Mouse (Mus musculus): ENCODE data around the gene Spon1. TPM values are rescaled to one million over a fixed set of nuclear protein-coding genes. Genes with fewer than 3 reads are reported as not detected.

Gene Spon1
- total and polyA plus RNA-seq, 3 experiments: 8.3 to 11.8 (median 11.5) TPM

DNA sequence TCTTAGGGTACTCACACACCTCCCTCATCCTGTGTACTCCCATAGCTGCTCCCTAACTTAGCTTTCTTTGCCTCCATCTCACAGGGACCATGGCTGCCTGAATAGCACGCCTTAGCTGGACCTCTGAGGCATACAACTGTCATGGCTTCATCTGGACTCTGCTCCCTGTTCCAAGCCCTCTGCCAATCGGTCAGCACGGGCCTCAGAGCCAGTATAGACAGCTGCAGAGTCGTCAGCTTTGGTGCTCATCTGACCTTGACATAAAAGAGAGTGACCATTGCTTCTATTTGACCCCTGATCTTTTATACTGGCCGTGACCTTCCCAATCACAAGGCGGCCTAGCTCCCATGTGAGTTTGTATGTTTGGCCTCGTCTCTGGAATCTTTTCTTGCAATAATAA, 308.3 kb downstream of the Spon1 start:
- Histone ChIP-seq H3K4me3 (no peak overlapping the region), H3K79me2 (replicated peaks; ENCODE audit: control insufficient read depth, insufficient read depth, low read length) (peaks cover 4% of the 10 kb centered on the region), H3K4me1 (ENCODE audit: control insufficient read depth, insufficient read depth, low read length) (peaks cover 4% of the 10 kb centered on the region), H3K36me3 (ENCODE audit: control insufficient read depth, insufficient read depth, low read length) (no peaks in the 10 kb centered on the region), H3K27me3 (ENCODE audit: control insufficient read depth, insufficient read depth, low read length) (no peaks in the 10 kb centered on the region), H3K9ac (ENCODE audit: low read depth, low read length) (no peak overlapping the region), H3K27ac (no peak overlapping the region)
- 68% methylated on average over 7 of the region's 7 CpGs for WGBS
- TF ChIP-seq POLR2A (IDR thresholded peaks at IDR 0.05; ENCODE audit: insufficient read depth, low read depth, low read length): no peak
- TF ChIP-seq CTCF (IDR thresholded peaks at IDR 0.05): no peak
- no peak for TF ChIP-seq EP300 (IDR thresholded peaks at IDR 0.05; ENCODE audit: insufficient read depth, low read depth, low read length)
- intact Hi-C loops (cut with DNase I): no loop called here
- no peak for DNase-seq

DNA sequence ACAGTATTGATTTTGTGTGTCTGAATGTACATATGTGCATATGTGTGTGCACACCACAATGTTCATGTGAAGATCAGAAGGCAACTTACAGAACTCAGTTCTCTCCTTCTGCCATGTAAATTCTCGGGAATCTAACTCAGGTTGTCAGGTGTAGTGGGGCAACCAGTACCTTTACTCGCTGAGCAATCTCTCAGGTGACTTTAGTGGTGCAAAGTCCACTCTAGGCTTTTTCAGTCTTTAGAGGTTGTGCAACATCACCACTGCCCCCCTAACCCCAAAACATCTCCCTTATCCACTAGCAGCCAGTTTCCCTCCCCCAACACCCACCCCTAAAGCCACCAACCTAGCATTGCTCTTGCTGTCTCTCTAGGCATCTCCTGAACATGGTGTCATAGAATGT, 308.8 kb downstream of the Spon1 start:
- intact Hi-C loops (cut with DNase I): no loop called here
- 89% methylated on average over 2 of the region's 2 CpGs for WGBS
- no peak for DNase-seq

DNA sequence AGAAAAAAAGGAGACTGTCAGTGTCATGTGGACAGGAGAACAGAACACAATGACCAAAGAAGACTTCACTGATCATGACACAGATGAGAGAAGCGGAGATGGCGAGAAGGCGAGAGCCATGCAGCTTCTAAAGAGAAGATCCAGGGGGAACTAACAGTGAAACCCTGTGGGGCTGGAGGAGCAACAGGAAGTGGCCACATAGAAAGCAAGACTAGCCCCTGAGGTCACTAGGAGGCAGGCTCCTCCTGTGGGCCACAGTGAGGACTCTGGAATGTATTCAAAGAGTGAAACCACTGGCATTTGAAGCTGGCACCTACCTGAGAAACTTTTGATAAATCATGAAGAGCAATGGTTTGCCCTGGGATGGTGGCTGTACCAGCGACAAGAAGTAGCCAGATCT, 313.5 kb downstream of the Spon1 start:
- Histone ChIP-seq H3K27me3 (ENCODE audit: control insufficient read depth, insufficient read depth, low read length) (no peaks in the 10 kb centered on the region), H3K4me3 (no peak overlapping the region), H3K36me3 (ENCODE audit: control insufficient read depth, insufficient read depth, low read length) (no peaks in the 10 kb centered on the region), H3K27ac (no peak overlapping the region), H3K9ac (ENCODE audit: low read depth, low read length) (no peak overlapping the region), H3K4me1 (ENCODE audit: control insufficient read depth, insufficient read depth, low read length) (no peaks in the 10 kb centered on the region; the same call in none of the 2 replicates), H3K79me2 (replicated peaks; ENCODE audit: control insufficient read depth, insufficient read depth, low read length) (peaks cover 4% of the 10 kb centered on the region)
- 97% methylated on average over 4 of the region's 4 CpGs for WGBS
- intact Hi-C loops (cut with DNase I): no loop called here
- TF ChIP-seq CTCF (IDR thresholded peaks at IDR 0.05) (no peak), POLR2A (IDR thresholded peaks at IDR 0.05; ENCODE audit: insufficient read depth, low read depth, low read length) (no peak), EP300 (IDR thresholded peaks at IDR 0.05; ENCODE audit: insufficient read depth, low read depth, low read length) (no peak)
- DNase-seq: no peak

More for the DNA sequence above, 308.8 kb downstream of the Spon1 start:
- Histone ChIP-seq H3K36me3 (ENCODE audit: control insufficient read depth, insufficient read depth, low read length) (no peaks in the 10 kb centered on the region), H3K27ac (no peak overlapping the region), H3K4me1 (ENCODE audit: control insufficient read depth, insufficient read depth, low read length) (peaks cover 4% of the 10 kb centered on the region), H3K79me2 (replicated peaks; ENCODE audit: control insufficient read depth, insufficient read depth, low read length) (peaks cover 4% of the 10 kb centered on the region), H3K9ac (ENCODE audit: low read depth, low read length) (no peak overlapping the region), H3K27me3 (ENCODE audit: control insufficient read depth, insufficient read depth, low read length) (no peaks in the 10 kb centered on the region), H3K4me3 (no peak overlapping the region)
- TF ChIP-seq EP300 (IDR thresholded peaks at IDR 0.05; ENCODE audit: insufficient read depth, low read depth, low read length) (no peak), POLR2A (IDR thresholded peaks at IDR 0.05; ENCODE audit: insufficient read depth, low read depth, low read length) (no peak), CTCF (IDR thresholded peaks at IDR 0.05) (no peak)

DNA sequence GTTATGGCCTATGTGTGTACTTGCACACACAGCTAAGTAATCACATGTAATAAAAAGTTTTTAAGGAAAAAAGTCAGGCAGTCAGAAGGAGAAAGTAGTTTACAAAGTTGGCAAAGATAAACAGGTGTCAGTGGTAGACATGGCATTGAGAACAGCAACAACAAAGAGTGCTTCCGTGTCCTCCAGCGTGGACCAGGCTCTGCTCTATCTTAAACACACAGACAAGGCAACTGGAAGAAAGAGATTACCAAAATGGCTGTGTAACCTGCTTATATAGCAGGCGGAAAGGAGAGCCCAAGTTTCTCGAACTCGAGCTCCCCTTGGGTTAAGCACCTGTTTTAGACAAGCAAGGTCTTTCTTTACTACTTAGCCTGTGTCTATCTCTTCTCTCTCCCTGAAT, 314.5 kb downstream of the Spon1 start:
- 84% methylated on average over 5 of the region's 5 CpGs for WGBS

DNA sequence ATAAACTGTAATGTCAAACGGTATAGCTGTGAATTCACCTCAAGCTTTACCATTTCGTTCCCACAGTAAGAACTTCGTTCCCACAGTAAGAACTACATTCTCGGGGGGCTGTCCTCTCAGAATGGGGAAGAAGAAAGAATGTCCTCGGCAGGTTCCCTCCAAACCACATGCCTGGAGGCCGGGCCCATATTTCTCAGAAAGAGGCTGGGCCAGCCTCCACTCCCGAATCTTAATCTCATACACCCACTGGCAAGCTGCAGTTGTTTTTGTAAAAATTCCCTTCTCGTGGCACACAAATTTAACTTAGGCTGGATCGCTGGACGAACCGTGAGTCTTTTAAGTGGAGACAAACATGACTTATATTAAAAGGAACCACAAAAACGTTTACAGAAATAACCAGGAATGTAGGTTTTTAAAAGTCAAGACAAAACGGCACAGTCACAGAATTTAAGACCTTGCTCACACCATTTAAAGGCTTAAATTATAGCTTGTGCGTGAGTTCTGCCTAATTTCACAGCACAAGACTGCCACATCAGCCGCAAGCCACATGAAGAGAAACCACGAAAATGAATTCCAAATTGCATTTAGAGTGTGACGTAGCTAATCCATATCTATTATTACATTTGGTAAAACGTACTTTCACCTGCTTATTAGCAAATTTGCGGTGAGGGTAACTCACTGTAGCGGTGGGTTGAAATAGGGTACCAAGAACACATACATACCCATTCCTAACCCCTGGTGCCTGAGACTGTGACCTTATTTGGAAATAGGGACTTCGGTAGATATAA, 316.0 kb downstream of the Spon1 start:
- DNase-seq: no peak
- intact Hi-C loops (cut with DNase I): no loop called here
- H3K27ac ChIP-seq: no peak overlapping the region
- TF ChIP-seq EP300 (IDR thresholded peaks at IDR 0.05; ENCODE audit: insufficient read depth, low read depth, low read length) (no peak), CTCF (IDR thresholded peaks at IDR 0.05) (no peak), POLR2A (IDR thresholded peaks at IDR 0.05; ENCODE audit: insufficient read depth, low read depth, low read length) (no peak)
- no peak overlapping the region for H3K9ac ChIP-seq (ENCODE audit: low read depth, low read length)
- no peaks in the 10 kb centered on the region for H3K36me3 ChIP-seq (ENCODE audit: control insufficient read depth, insufficient read depth, low read length)
- H3K27me3 ChIP-seq (ENCODE audit: control insufficient read depth, insufficient read depth, low read length): no peaks in the 10 kb centered on the region
- no peaks in the 10 kb centered on the region; the same call in none of the 2 replicates for H3K4me1 ChIP-seq (ENCODE audit: control insufficient read depth, insufficient read depth, low read length)
- H3K79me2 ChIP-seq (replicated peaks; ENCODE audit: control insufficient read depth, insufficient read depth, low read length): 0 out of 2 replicates have a peak, but pooled peaks cover 5% of the 10 kb centered on the region
- 83% methylated on average over 21 of the region's 21 CpGs for WGBS
- H3K4me3 ChIP-seq: no peak overlapping the region

More for the DNA sequence above, 314.5 kb downstream of the Spon1 start:
- DNase-seq: no peak
- Histone ChIP-seq H3K4me1 (ENCODE audit: control insufficient read depth, insufficient read depth, low read length) (no peaks in the 10 kb centered on the region; the same call in none of the 2 replicates), H3K36me3 (ENCODE audit: control insufficient read depth, insufficient read depth, low read length) (no peaks in the 10 kb centered on the region), H3K27me3 (ENCODE audit: control insufficient read depth, insufficient read depth, low read length) (no peaks in the 10 kb centered on the region), H3K27ac (no peak overlapping the region), H3K4me3 (no peak overlapping the region), H3K79me2 (replicated peaks; ENCODE audit: control insufficient read depth, insufficient read depth, low read length) (peaks cover 5% of the 10 kb centered on the region), H3K9ac (ENCODE audit: low read depth, low read length) (no peak overlapping the region)
- intact Hi-C loops (cut with DNase I): no loop called here
- TF ChIP-seq CTCF (IDR thresholded peaks at IDR 0.05) (no peak), EP300 (IDR thresholded peaks at IDR 0.05; ENCODE audit: insufficient read depth, low read depth, low read length) (no peak), POLR2A (IDR thresholded peaks at IDR 0.05; ENCODE audit: insufficient read depth, low read depth, low read length) (no peak)

DNA sequence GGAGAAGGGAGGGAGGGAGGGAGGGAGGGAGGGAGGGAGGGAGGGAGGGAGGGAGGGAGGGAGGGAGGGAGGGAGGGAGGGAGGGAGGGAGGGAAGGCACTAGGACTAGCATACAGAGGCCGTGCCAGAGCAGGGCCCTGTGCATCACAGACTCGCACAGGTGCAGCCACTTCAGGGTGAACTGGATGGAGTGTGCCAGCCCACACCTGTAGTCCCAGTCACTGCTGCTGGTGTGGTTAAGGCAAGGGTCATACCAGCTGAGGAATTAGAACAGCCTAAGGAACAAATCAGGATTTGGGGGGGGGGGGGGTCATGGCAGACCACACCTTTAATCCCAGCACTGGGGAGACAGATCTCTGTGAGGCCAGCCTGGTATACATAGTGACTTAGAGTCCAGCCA, 317.3 kb downstream of the Spon1 start:
- no peaks in the 10 kb centered on the region for H3K36me3 ChIP-seq (ENCODE audit: control insufficient read depth, insufficient read depth, low read length)
- H3K27me3 ChIP-seq (ENCODE audit: control insufficient read depth, insufficient read depth, low read length): no peaks in the 10 kb centered on the region
- H3K9ac ChIP-seq (ENCODE audit: low read depth, low read length): no peak overlapping the region
- WGBS: 88% methylated on average over 2 of the region's 2 CpGs
- no peak for DNase-seq
- no peak for TF ChIP-seq EP300 (IDR thresholded peaks at IDR 0.05; ENCODE audit: insufficient read depth, low read depth, low read length)
- TF ChIP-seq CTCF (IDR thresholded peaks at IDR 0.05): no peak
- no peak for TF ChIP-seq POLR2A (IDR thresholded peaks at IDR 0.05; ENCODE audit: insufficient read depth, low read depth, low read length)
- H3K79me2 ChIP-seq (replicated peaks; ENCODE audit: control insufficient read depth, insufficient read depth, low read length): 0 out of 2 replicates have a peak, but pooled peaks cover 5% of the 10 kb centered on the region
- intact Hi-C loops (cut with DNase I): no loop called here
- peaks cover 2% of the 10 kb centered on the region for H3K4me1 ChIP-seq (ENCODE audit: control insufficient read depth, insufficient read depth, low read length)
- no peak overlapping the region for H3K27ac ChIP-seq
- H3K4me3 ChIP-seq: no peak overlapping the region

Measured in heart, adult 2 months (tissue).